ENCODE assay signal across 10 mouse cellular contexts in the genomic region with DNA sequence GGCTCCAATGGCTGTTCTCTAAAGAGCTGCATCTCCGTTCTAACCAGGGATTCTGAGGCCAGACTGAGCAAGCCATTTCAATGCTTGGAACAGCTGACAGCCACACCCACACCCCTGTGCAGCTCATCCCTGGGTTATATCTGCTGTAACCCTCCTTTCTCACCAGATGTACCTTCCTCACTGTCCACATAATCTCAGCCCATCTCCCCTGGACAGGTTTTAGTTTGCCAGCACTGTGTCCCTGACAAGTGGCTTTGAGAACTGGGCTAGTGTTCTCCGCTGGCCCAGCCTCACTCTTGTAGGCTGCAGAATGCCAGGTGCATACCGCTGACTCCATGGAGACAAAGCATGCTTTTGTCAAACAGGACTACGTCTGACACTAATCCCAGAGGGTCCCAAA. TPM values are rescaled to one million over a fixed set of nuclear protein-coding genes. Genes with fewer than 3 reads are reported as not detected.
DNase-seq lines count a peak whose midpoint lies in the region; ATAC-seq and TF ChIP-seq lines count a peak whose summit lies in the region.
"Had no signal": no experiment of that assay in that cellular context is flagged by ENCODE, and none has a peak within 500 bp of the region (broad histone marks: within the 10 kb centered on the region; RNA-seq: fewer than 3 reads in every experiment).

No protein-coding gene starts in this region.

- H3K4me1 ChIP-seq in heart, embryonic 11.5 days (ENCODE audit: control insufficient read depth, insufficient read depth, low read length) = peaks cover 13% of the 10 kb centered on the region
- H3K4me1 ChIP-seq in MEL (ENCODE audit: control insufficient read depth in 1 of 2, insufficient read depth in 2 of 2, low read length in 2 of 2) = peaks cover 3 to 20% of the 10 kb centered on the region in 2 experiments
- peaks cover 38% of the 10 kb centered on the region for H3K4me1 ChIP-seq in hindbrain, embryonic 10.5 days (replicated peaks)
- peaks cover 11% of the 10 kb centered on the region; the same call in 1 of the 2 replicates for H3K4me1 ChIP-seq in liver, postnatal 0 days (ENCODE audit: insufficient read depth)

- no peaks in the 10 kb centered on the region for H3K27me3 ChIP-seq in heart, embryonic 11.5 days (ENCODE audit: control insufficient read depth, insufficient read depth, low read length)
- H3K27me3 ChIP-seq in MEL (ENCODE audit: control insufficient read depth in 1 of 2, insufficient read depth in 2 of 2, low read length in 2 of 2) = no peaks in the 10 kb centered on the region
- no peaks in the 10 kb centered on the region for H3K27me3 ChIP-seq in hindbrain, embryonic 10.5 days (ENCODE audit: insufficient read depth, poor library complexity, severe bottlenecking)
- H3K27me3 ChIP-seq in liver, postnatal 0 days (ENCODE audit: insufficient read depth, low read length) = no peaks in the 10 kb centered on the region

- no peak for ATAC-seq in heart, embryonic 11.5 days (replicated peaks; ENCODE audit: insufficient number of reproducible peaks, low FRiP score, low TSS enrichment)
- no peak for ATAC-seq in liver, postnatal 0 days

- no peak overlapping the region for H3K27ac ChIP-seq in heart, embryonic 11.5 days (ENCODE audit: low read depth, low read length)
- no peak overlapping the region for H3K27ac ChIP-seq in MEL (ENCODE audit: control insufficient read depth, low read depth, low read length)
- H3K27ac ChIP-seq in hindbrain, embryonic 10.5 days = peak overlapping the region; percentile 99; the same call in 1 of the 2 replicates
- no peak overlapping the region for H3K27ac ChIP-seq in liver, postnatal 0 days (ENCODE audit: low read depth)

- peak overlapping the region; percentile 89 for H3K9ac ChIP-seq in heart, embryonic 11.5 days (ENCODE audit: low read depth, low read length)
- peak overlapping the region; percentile 97 for H3K9ac ChIP-seq in MEL (ENCODE audit: control insufficient read depth, low read depth, low read length, poor library complexity, severe bottlenecking)
- peak overlapping the region; percentile 76; the same call in 1 of the 2 replicates for H3K9ac ChIP-seq in liver, postnatal 0 days (replicated peaks)

- WGBS in heart, embryonic 11.5 days (ENCODE audit: insufficient replicate concordance) = 35% methylated on average over 4 of the region's 4 CpGs
- WGBS in hindbrain, embryonic 10.5 days = 23% methylated on average over 4 of the region's 4 CpGs
- WGBS in liver, postnatal 0 days (ENCODE audit: insufficient replicate concordance) = 55% methylated on average over 4 of the region's 4 CpGs

- H3K36me3 ChIP-seq in heart, embryonic 11.5 days (ENCODE audit: control insufficient read depth, insufficient read depth, low read length) = no peaks in the 10 kb centered on the region; the same call in 1 of the 2 replicates
- H3K36me3 ChIP-seq in MEL (ENCODE audit: control insufficient read depth in 1 of 2, insufficient read depth in 2 of 2, low read length in 2 of 2) = peaks cover 0 to 14% of the 10 kb centered on the region in 2 experiments; a peak in 3 of 4 replicates
- H3K36me3 ChIP-seq in hindbrain, embryonic 10.5 days = peaks cover 9% of the 10 kb centered on the region; the same call in 1 of the 2 replicates
- H3K36me3 ChIP-seq in liver, postnatal 0 days (replicated peaks; ENCODE audit: insufficient read depth, low read length) = 0 out of 2 replicates have a peak, but pooled peaks cover 4% of the 10 kb centered on the region

- TF ChIP-seq RAD21 in MEL (IDR thresholded peaks at IDR 0.05; ENCODE audit: low read depth, low read length) = no peak

- TF ChIP-seq EP300 in MEL (IDR thresholded peaks at IDR 0.05; ENCODE audit: low read depth in 1 of 2, low read length in 2 of 2) = no peak
- no peak for TF ChIP-seq EP300 in liver, postnatal 0 days (IDR thresholded peaks at IDR 0.05; ENCODE audit: low read depth)

- TF ChIP-seq CTCF in MEL (IDR thresholded peaks at IDR 0.05 in 2 of 3, conservative IDR thresholded peaks at IDR 0.05 in 1 of 3; ENCODE audit: control insufficient read depth in 1 of 3, insufficient read depth in 1 of 3, low read depth in 2 of 3, low read length in 3 of 3, poor library complexity in 1 of 3, severe bottlenecking in 1 of 3) = no peak
- TF ChIP-seq CTCF in liver, postnatal 0 days (IDR thresholded peaks at IDR 0.05; ENCODE audit: low read depth) = no peak

- no peak for TF ChIP-seq POLR2A in MEL (IDR thresholded peaks at IDR 0.05; ENCODE audit: control insufficient read depth in 1 of 2, insufficient read depth in 1 of 2, low read depth in 1 of 2, low read length in 2 of 2, poor library complexity in 1 of 2)

- H3K4me3 ChIP-seq in heart, embryonic 11.5 days (ENCODE audit: low read depth, low read length) = peak overlapping the region; percentile 68
- H3K4me3 ChIP-seq in MEL (ENCODE audit: control insufficient read depth in 1 of 2, insufficient read depth in 1 of 2, low read depth in 2 of 2, low read length in 2 of 2) = peak overlapping the region; percentile 58 to 98
- H3K4me3 ChIP-seq in hindbrain, embryonic 10.5 days = peak overlapping the region; percentile 80
- peak overlapping the region; percentile 66 for H3K4me3 ChIP-seq in liver, postnatal 0 days (ENCODE audit: low read depth, low read length)

- H3K4me2 ChIP-seq in heart, embryonic 11.5 days = peak overlapping the region; percentile 86
- peak overlapping the region; percentile 77 for H3K4me2 ChIP-seq in liver, postnatal 0 days (ENCODE audit: low read depth, low read length)

- H3K9me3 ChIP-seq in heart, embryonic 11.5 days (replicated peaks; ENCODE audit: control insufficient read depth, low read length) = no peaks in the 10 kb centered on the region
- H3K9me3 ChIP-seq in MEL (replicated peaks; ENCODE audit: insufficient read depth, low read length) = no peaks in the 10 kb centered on the region
- no peaks in the 10 kb centered on the region for H3K9me3 ChIP-seq in hindbrain, embryonic 10.5 days
- no peaks in the 10 kb centered on the region for H3K9me3 ChIP-seq in liver, postnatal 0 days (ENCODE audit: low read length)

- no peak for DNase-seq in heart, adult 8-10 months (ENCODE audit: low spot score)
- peak; percentile 35 for DNase-seq in MEL (ENCODE audit: low read depth, low spot score)
- no peak for DNase-seq in hindbrain, embryonic 10.5 days (ENCODE audit: low spot score)
- DNase-seq in liver, postnatal 0 days = no peak
- DNase-seq in Muller cell, postnatal 12 days (ENCODE audit: inconsistent ontology term) = no peak
- no peak for DNase-seq in cerebellum, adult 9-10 months
- DNase-seq in adrenal gland, adult 2 months = no peak
- DNase-seq: kidney, postnatal 14 days had no signal

- H3K79me2 ChIP-seq in MEL (ENCODE audit: control insufficient read depth, insufficient read depth, low read length, poor library complexity) = peaks cover 34% of the 10 kb centered on the region

TF ChIP-seq in MEL, 35 proteins besides CTCF, POLR2A, EP300 and RAD21 (continues in another document):
- TF ChIP-seq JUND (IDR thresholded peaks at IDR 0.05; ENCODE audit: low read depth, low read length) = no peak
- TF ChIP-seq POLR2AphosphoS2 (IDR thresholded peaks at IDR 0.05; ENCODE audit: low read length) = no peak

RNA-seq across cellular contexts. Expression of gene Cfap43, which starts 1.7 kb away (rescaled TPM):
- 0.08 TPM in 1 of 2 replicates, not detected in the other for polyA plus RNA-seq in heart, embryonic 11.5 days (2014; fragmentation: Nextera tagmentation; extraction: Ambion mirVana)
- total RNA-seq in heart, adult 8-10 months (2022) = under 1 TPM in 3 of 4 experiments, not detected in 1; 0.08 to 0.23 (median 0.22) TPM
- total RNA-seq in MEL (2012; rRNA removed) = 0.12 TPM in 1 of 2 replicates, not detected in the other
- polyA plus RNA-seq in MEL (2012; ENCODE audit: insufficient read depth in 1 of 2, insufficient read length in 2 of 2, low read depth in 1 of 2, low replicate concordance in 2 of 2, missing spikeins in 1 of 2) = under 1 TPM in 1 of 2 experiments, not detected in 1; 0.10 TPM
- polyA plus RNA-seq in hindbrain, embryonic 10.5 days (2016; fragmentation: Nextera tagmentation; extraction: Ambion mirVana) = 0.07 and 1.0 TPM in 2 replicates
- 0.05 TPM in 1 of 2 replicates, not detected in the other for polyA plus RNA-seq in liver, postnatal 0 days (2015; fragmentation: Nextera tagmentation; extraction: Ambion mirVana)
- total RNA-seq in adrenal gland, adult 2 months (2021) = not detected
- polyA plus RNA-seq in adrenal gland, adult 2 months (2012; rRNA removed) = 0.06 TPM in 1 of 2 replicates, not detected in the other

RNA-seq across cellular contexts. Expression of gene Itprip, which starts 1.7 kb away (rescaled TPM):
- 13.2 and 16.9 TPM in 2 replicates for polyA plus RNA-seq in heart, embryonic 11.5 days (2014; fragmentation: Nextera tagmentation; extraction: Ambion mirVana)
- 10 to 100 TPM in 2 of 4 experiments, 1 to 10 TPM in 2; 8.1 to 15.4 (median 11.5) TPM for total RNA-seq in heart, adult 8-10 months (2022)
- 25.4 and 26.9 TPM in 2 replicates for total RNA-seq in MEL (2012; rRNA removed)
- polyA plus RNA-seq in MEL (2012; ENCODE audit: insufficient read depth in 1 of 2, insufficient read length in 2 of 2, low read depth in 1 of 2, low replicate concordance in 2 of 2, missing spikeins in 1 of 2) = 10 to 100 TPM in 1 of 2 experiments, not detected in 1; 26.3 TPM
- polyA plus RNA-seq in hindbrain, embryonic 10.5 days (2016; fragmentation: Nextera tagmentation; extraction: Ambion mirVana) = 20.7 and 21.9 TPM in 2 replicates
- 2.4 and 2.8 TPM in 2 replicates for polyA plus RNA-seq in liver, postnatal 0 days (2015; fragmentation: Nextera tagmentation; extraction: Ambion mirVana)
- 10 to 100 TPM; 18.5 to 19.0 TPM for total RNA-seq in adrenal gland, adult 2 months (2021)
- 9.8 and 12.8 TPM in 2 replicates for polyA plus RNA-seq in adrenal gland, adult 2 months (2012; rRNA removed)

RNA-seq across cellular contexts. Expression of gene Cfap58, which starts 20.1 kb away (rescaled TPM):
- 0.16 and 0.18 TPM in 2 replicates for polyA plus RNA-seq in heart, embryonic 11.5 days (2014; fragmentation: Nextera tagmentation; extraction: Ambion mirVana)
- 1 to 10 TPM; 1.2 to 2.9 (median 1.9) TPM for total RNA-seq in heart, adult 8-10 months (2022)
- not detected in 2 replicates for total RNA-seq in MEL (2012; rRNA removed)
- polyA plus RNA-seq in MEL (2012; ENCODE audit: insufficient read depth in 1 of 2, insufficient read length in 2 of 2, low read depth in 1 of 2, low replicate concordance in 2 of 2, missing spikeins in 1 of 2) = not detected
- 0.41 TPM in 1 of 2 replicates, not detected in the other for polyA plus RNA-seq in hindbrain, embryonic 10.5 days (2016; fragmentation: Nextera tagmentation; extraction: Ambion mirVana)
- polyA plus RNA-seq in liver, postnatal 0 days (2015; fragmentation: Nextera tagmentation; extraction: Ambion mirVana) = not detected in 2 replicates
- total RNA-seq in adrenal gland, adult 2 months (2021) = not detected
- polyA plus RNA-seq in adrenal gland, adult 2 months (2012; rRNA removed) = not detected in 2 replicates
- total RNA-seq: neutrophil, adult 5-6 weeks had no signal

RNA-seq across cellular contexts. Expression of gene Gsto2, which starts 52.1 kb away (rescaled TPM):
- polyA plus RNA-seq in heart, embryonic 11.5 days (2014; fragmentation: Nextera tagmentation; extraction: Ambion mirVana) = 0.82 and 1.3 TPM in 2 replicates
- 1 to 10 TPM; 2.3 to 3.5 (median 2.5) TPM for total RNA-seq in heart, adult 8-10 months (2022)
- not detected in 2 replicates for total RNA-seq in MEL (2012; rRNA removed)
- under 1 TPM in 1 of 2 experiments, not detected in 1; 0.14 TPM for polyA plus RNA-seq in MEL (2012; ENCODE audit: insufficient read depth in 1 of 2, insufficient read length in 2 of 2, low read depth in 1 of 2, low replicate concordance in 2 of 2, missing spikeins in 1 of 2)
- 1.6 and 1.8 TPM in 2 replicates for polyA plus RNA-seq in hindbrain, embryonic 10.5 days (2016; fragmentation: Nextera tagmentation; extraction: Ambion mirVana)
- polyA plus RNA-seq in liver, postnatal 0 days (2015; fragmentation: Nextera tagmentation; extraction: Ambion mirVana) = 0.25 and 0.39 TPM in 2 replicates
- 1 to 10 TPM; 2.1 to 3.2 TPM for total RNA-seq in adrenal gland, adult 2 months (2021)
- polyA plus RNA-seq in adrenal gland, adult 2 months (2012; rRNA removed) = 0.37 and 0.61 TPM in 2 replicates
